Mouse (Mus musculus): ENCODE measurements around the gene Gm3448. TPM values are rescaled to one million over a fixed set of nuclear protein-coding genes. Genes with fewer than 3 reads are reported as not detected.
"Not testable (repeated sequence)": the region's sequence is repeated elsewhere in the genome, so short reads cannot be mapped to it uniquely, and the experiment has no call there.

Gm3448 gene
- polyA plus RNA-seq, 1 experiment: 0.31 TPM

GRCm38 (mm10) chr17:15055925-15056324 is 14.6 kb upstream of the Gm3448 start:
- no peaks in the 10 kb centered on the region for H3K79me2 ChIP-seq (ENCODE audit: control insufficient read depth, insufficient read depth)
- H3K36me3 ChIP-seq (ENCODE audit: control insufficient read depth, insufficient read depth): peaks cover 5% of the 10 kb centered on the region
- TF ChIP-seq MAX (IDR thresholded peaks at IDR 0.05; ENCODE audit: low read depth) (no peak), MYOD1 (IDR thresholded peaks at IDR 0.05; ENCODE audit: control insufficient read depth in 1 of 3, insufficient read length in 2 of 3, low read depth in 2 of 3) (no peak), E2F4 (IDR thresholded peaks at IDR 0.05; ENCODE audit: insufficient read depth) (no peak), TCF3 (IDR thresholded peaks at IDR 0.05; ENCODE audit: insufficient read length, low read depth) (no peak), REST (IDR thresholded peaks at IDR 0.05; ENCODE audit: insufficient read depth, insufficient read length) (no peak), TCF12 (IDR thresholded peaks at IDR 0.05; ENCODE audit: insufficient read depth, poor library complexity, severe bottlenecking) (no peak), POLR2AphosphoS2 (IDR thresholded peaks at IDR 0.05; ENCODE audit: insufficient read length, low read depth) (no peak), CEBPB (IDR thresholded peaks at IDR 0.05; ENCODE audit: insufficient read depth, poor library complexity, severe bottlenecking) (no peak), POLR2A (IDR thresholded peaks at IDR 0.05; ENCODE audit: insufficient read length, low read depth) (no peak), USF1 (IDR thresholded peaks at IDR 0.05; ENCODE audit: low read depth) (no peak), MYOG (IDR thresholded peaks at IDR 0.05; ENCODE audit: control insufficient read depth in 1 of 3, insufficient read depth in 1 of 3, insufficient read length in 2 of 3, low read depth in 2 of 3) (no peak), SRF (IDR thresholded peaks at IDR 0.05; ENCODE audit: control insufficient read depth, insufficient read length, low read depth) (no peak)
- H3K4me3 ChIP-seq: no peak overlapping the region
- H3ac ChIP-seq (ENCODE audit: control insufficient read depth, insufficient read length): no peak overlapping the region
- H3K27me3 ChIP-seq (ENCODE audit: control insufficient read depth, insufficient read depth, insufficient read length): no peaks in the 10 kb centered on the region
- no peak overlapping the region for H3K4me2 ChIP-seq (ENCODE audit: low read depth)

DNA sequence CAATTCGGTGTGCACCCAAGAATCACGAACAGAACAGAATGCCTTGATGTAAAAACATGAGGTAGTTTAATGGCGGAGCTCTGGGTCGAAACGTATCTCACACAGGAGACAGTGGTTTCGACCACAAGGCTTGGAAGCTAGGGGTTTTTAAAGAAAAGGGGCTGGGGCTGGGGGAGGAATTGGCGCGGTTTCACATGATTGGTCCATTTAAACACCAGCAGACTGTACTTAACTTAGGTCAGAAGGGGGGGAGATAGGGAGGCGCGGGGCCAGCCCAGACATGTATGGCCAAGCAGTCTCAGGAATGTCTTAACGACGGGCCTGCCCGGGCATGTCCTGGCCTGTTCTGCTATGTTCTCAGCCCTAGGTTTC is 12.5 kb upstream of the Gm3448 start:
- H3ac ChIP-seq (ENCODE audit: control insufficient read depth, insufficient read length); H3K36me3 ChIP-seq (ENCODE audit: control insufficient read depth, insufficient read depth): not testable (repeated sequence)

DNA sequence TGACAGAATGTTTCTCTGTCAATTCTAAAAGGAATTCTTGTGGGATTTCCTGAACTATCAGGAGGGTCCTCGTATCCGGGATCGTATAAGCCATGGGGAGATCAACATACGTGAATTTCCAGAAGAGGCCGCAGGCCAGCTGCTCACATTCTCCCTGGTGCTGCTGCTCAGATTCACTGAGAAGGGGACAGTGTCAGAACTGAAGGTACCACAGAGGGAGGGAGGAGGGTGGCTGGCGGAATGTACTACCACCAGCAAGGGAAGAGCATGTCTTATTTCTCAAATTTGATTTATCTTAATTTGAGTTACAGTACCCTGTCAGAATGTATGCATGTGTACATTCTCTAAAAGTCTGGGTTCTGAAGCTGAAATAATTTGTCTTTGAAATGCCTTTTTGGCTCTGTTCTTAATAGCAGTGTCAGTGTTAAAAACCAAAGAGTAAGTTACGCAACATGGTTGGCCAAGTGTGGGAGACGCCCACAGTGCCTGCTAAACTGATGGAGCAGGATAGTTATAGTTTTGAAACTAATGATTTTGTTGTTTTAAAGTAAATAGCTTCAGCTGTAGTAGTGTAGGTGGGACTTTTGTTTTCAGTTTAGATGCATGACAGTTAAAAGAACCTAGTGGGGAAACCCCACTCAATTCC is 12.0 kb upstream of the Gm3448 start:
- peak overlapping the region; percentile 38 for H3K4me2 ChIP-seq (ENCODE audit: low read depth)
- H3K4me3 ChIP-seq; H3K36me3 ChIP-seq (ENCODE audit: control insufficient read depth, insufficient read depth); H3K79me2 ChIP-seq (ENCODE audit: control insufficient read depth, insufficient read depth); H3K27me3 ChIP-seq (ENCODE audit: control insufficient read depth, insufficient read depth, insufficient read length); H3ac ChIP-seq (ENCODE audit: control insufficient read depth, insufficient read length): not testable (repeated sequence)

More for the DNA sequence above, 12.5 kb upstream of the Gm3448 start:
- not testable (repeated sequence) for H3K79me2 ChIP-seq (ENCODE audit: control insufficient read depth, insufficient read depth); H3K4me3 ChIP-seq; H3K27me3 ChIP-seq (ENCODE audit: control insufficient read depth, insufficient read depth, insufficient read length)
- H3K4me2 ChIP-seq (ENCODE audit: low read depth): peak overlapping the region; percentile 38

DNA sequence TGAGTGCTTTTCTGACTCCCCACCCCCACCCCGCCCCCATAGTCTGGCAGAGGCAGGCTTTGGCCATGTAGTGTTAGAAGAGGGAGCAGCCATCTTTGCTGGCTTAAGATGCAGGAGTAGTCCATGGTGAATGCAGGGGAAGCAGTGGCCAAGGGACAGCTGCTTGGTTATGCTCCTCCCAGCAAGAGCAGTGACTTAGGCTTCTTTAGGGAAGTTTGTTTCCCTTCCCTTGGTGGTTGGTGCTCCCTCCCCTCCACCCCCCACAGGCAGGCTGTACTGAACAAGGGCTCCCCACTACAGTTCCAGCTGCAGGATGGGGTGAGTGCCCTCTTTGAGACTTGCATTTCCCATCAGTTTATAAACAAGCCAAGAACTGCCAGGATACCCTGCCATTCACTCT is 11.4 kb upstream of the Gm3448 start:
- H3K27me3 ChIP-seq (ENCODE audit: control insufficient read depth, insufficient read depth, insufficient read length); H3K79me2 ChIP-seq (ENCODE audit: control insufficient read depth, insufficient read depth); H3K4me3 ChIP-seq; H3ac ChIP-seq (ENCODE audit: control insufficient read depth, insufficient read length); H3K4me2 ChIP-seq (ENCODE audit: low read depth); H3K36me3 ChIP-seq (ENCODE audit: control insufficient read depth, insufficient read depth): not testable (repeated sequence)

- not testable (repeated sequence) for H3K4me3 ChIP-seq; H3K4me2 ChIP-seq (ENCODE audit: low read depth); H3K79me2 ChIP-seq (ENCODE audit: control insufficient read depth, insufficient read depth); H3K36me3 ChIP-seq (ENCODE audit: control insufficient read depth, insufficient read depth); H3ac ChIP-seq (ENCODE audit: control insufficient read depth, insufficient read length); H3K27me3 ChIP-seq (ENCODE audit: control insufficient read depth, insufficient read depth, insufficient read length)
Measured at GRCm38 (mm10) chr17:15050338-15050737, 9.0 kb upstream of the Gm3448 start.

DNA sequence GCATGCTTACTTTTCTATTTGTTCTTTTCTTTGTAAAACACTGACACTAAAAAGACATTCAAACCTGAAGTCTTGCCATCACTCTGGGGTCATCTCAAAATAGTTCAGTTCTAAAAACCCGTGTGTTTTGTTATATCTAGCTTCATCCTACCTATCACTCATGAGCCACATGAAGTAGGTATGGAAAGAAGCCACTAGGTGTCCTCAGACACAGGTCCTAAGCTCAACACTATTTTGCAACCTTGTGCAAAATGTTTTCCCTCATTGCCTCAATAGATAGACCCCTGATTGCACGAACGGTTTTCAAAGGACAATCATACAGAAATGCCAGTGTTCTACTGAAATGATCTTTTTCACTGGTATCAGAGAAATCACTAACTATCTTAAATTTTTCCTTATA is 882 bp downstream of the Gm3448 start:
- not testable (repeated sequence) for H3ac ChIP-seq (ENCODE audit: control insufficient read depth, insufficient read length); H3K4me3 ChIP-seq; H3K4me2 ChIP-seq (ENCODE audit: low read depth); H3K27me3 ChIP-seq (ENCODE audit: control insufficient read depth, insufficient read depth, insufficient read length); H3K36me3 ChIP-seq (ENCODE audit: control insufficient read depth, insufficient read depth); H3K79me2 ChIP-seq (ENCODE audit: control insufficient read depth, insufficient read depth)

DNA sequence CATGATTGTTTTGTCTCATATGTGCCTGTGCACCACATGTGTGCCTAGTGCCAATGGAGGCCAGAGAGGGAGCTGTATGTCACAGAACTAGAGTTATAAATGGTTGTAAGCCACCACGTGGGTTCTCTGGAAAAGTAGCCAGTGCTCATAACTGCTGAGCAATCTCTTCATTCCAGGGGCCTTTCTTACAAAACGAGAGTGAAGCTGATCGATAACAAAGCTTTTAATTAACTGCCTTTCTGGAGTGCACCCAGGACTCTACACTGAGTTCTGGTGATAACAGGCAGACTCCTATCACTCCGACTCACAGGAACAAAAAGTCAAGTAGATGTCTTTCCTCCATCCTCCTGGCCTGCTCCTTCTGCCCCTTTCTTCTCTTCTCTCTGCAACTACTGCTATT is 9.9 kb downstream of the Gm3448 start:
- H3ac ChIP-seq (ENCODE audit: control insufficient read depth, insufficient read length); H3K4me2 ChIP-seq (ENCODE audit: low read depth): not testable (repeated sequence)

GRCm38 (mm10) chr17:15025513-15025912 is 15.8 kb downstream of the Gm3448 start:
- H3ac ChIP-seq (ENCODE audit: control insufficient read depth, insufficient read length); H3K4me2 ChIP-seq (ENCODE audit: low read depth); H3K79me2 ChIP-seq (ENCODE audit: control insufficient read depth, insufficient read depth); H3K36me3 ChIP-seq (ENCODE audit: control insufficient read depth, insufficient read depth); H3K4me3 ChIP-seq; H3K27me3 ChIP-seq (ENCODE audit: control insufficient read depth, insufficient read depth, insufficient read length): not testable (repeated sequence)

More for the DNA sequence above, 9.9 kb downstream of the Gm3448 start:
- H3K4me3 ChIP-seq; H3K27me3 ChIP-seq (ENCODE audit: control insufficient read depth, insufficient read depth, insufficient read length); H3K36me3 ChIP-seq (ENCODE audit: control insufficient read depth, insufficient read depth); H3K79me2 ChIP-seq (ENCODE audit: control insufficient read depth, insufficient read depth): not testable (repeated sequence)

- H3K4me2 ChIP-seq (ENCODE audit: low read depth); H3K79me2 ChIP-seq (ENCODE audit: control insufficient read depth, insufficient read depth); H3K4me3 ChIP-seq; H3K36me3 ChIP-seq (ENCODE audit: control insufficient read depth, insufficient read depth); H3ac ChIP-seq (ENCODE audit: control insufficient read depth, insufficient read length); H3K27me3 ChIP-seq (ENCODE audit: control insufficient read depth, insufficient read depth, insufficient read length): not testable (repeated sequence)
Measured at GRCm38 (mm10) chr17:15024502-15025193, 16.7 kb downstream of the Gm3448 start.

DNA sequence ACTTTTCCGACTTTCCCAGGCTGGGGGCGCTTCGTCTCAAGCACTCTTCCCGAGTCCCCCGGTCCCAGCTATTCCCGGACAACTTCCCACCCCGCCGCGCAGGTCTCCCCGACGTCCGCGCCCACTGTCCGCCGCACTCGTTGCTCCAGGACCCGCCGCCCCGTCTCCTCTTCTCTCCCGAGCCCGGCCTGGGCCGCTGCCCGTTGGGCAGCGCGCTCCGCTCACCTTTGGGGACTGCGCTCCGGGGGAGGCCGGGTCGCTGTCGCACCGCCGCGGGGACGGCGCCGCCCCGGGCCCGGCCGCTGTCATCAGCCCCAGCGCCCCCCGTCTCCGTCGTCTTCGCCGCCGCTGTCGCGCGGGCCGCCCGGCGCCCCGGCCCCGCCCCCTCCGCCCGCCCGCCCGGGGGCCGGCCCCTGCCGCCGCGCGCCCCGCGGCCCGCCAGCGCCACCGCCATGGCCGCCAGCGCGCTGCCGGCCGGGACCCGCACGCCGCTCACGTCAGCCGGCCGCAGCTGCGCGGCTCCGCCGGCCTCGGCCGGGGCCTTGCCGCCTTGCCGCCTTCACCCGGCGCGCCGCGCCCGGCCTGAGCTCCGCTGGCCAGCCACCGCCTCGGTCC is 17.4 kb downstream of the Gm3448 start:
- H3K4me2 ChIP-seq (ENCODE audit: low read depth); H3K4me3 ChIP-seq; H3K36me3 ChIP-seq (ENCODE audit: control insufficient read depth, insufficient read depth); H3ac ChIP-seq (ENCODE audit: control insufficient read depth, insufficient read length); H3K79me2 ChIP-seq (ENCODE audit: control insufficient read depth, insufficient read depth); H3K27me3 ChIP-seq (ENCODE audit: control insufficient read depth, insufficient read depth, insufficient read length): not testable (repeated sequence)
